Mouse (Mus musculus): ENCODE data around the gene Ppef2.
A peak's percentile ranks its signal among the peaks of the same experiment; 100 is the strongest.

Ppef2 gene

GRCm38 (mm10) chr5:92234939-92235557 is 21.0 kb downstream of the Ppef2 start:
- no peak for DNase-seq

- no peak for DNase-seq
Measured at GRCm38 (mm10) chr5:92233366-92233765, 22.7 kb downstream of the Ppef2 start.

- DNase-seq, result no peak
Measured at GRCm38 (mm10) chr5:92231836-92232235, 24.2 kb downstream of the Ppef2 start.

GRCm38 (mm10) chr5:92230306-92230705 is 25.8 kb downstream of the Ppef2 start:
- no peak for DNase-seq

GRCm38 (mm10) chr5:92229514-92229913 is 26.6 kb downstream of the Ppef2 start:
- no peak for DNase-seq

- DNase-seq, result no peak
Measured at GRCm38 (mm10) chr5:92228776-92229175, 27.3 kb downstream of the Ppef2 start.

- no peak for DNase-seq
Measured at GRCm38 (mm10) chr5:92227782-92228181, 28.3 kb downstream of the Ppef2 start.

- DNase-seq, result no peak
Measured at GRCm38 (mm10) chr5:92220287-92220902, 35.7 kb downstream of the Ppef2 start.

GRCm38 (mm10) chr5:92219826-92220225 is 36.3 kb downstream of the Ppef2 start:
- DNase-seq, result no peak

GRCm38 (mm10) chr5:92218915-92219793 is 36.9 kb downstream of the Ppef2 start:
- no peak for DNase-seq

GRCm38 (mm10) chr5:92215308-92215707 is 40.8 kb downstream of the Ppef2 start, which contains the start of gene U90926:
Gene U90926 (minus strand): TSS chr5:92215408.
- DNase-seq, result no peak

GRCm38 (mm10) chr5:92212231-92212630 is 43.8 kb downstream of the Ppef2 start:
- no peak for DNase-seq

GRCm38 (mm10) chr5:92210205-92210604 is 45.9 kb downstream of the Ppef2 start:
- DNase-seq, result no peak

GRCm38 (mm10) chr5:92206121-92206520 is 50.0 kb downstream of the Ppef2 start:
- DNase-seq, result no peak

- no peak for DNase-seq
Measured at GRCm38 (mm10) chr5:92205706-92206105, 50.4 kb downstream of the Ppef2 start.

- DNase-seq, result no peak
Measured at GRCm38 (mm10) chr5:92205184-92205583, 50.9 kb downstream of the Ppef2 start.

GRCm38 (mm10) chr5:92204162-92205036 is 51.7 kb downstream of the Ppef2 start:
- no peak for DNase-seq

- DNase-seq, result no peak
Measured at GRCm38 (mm10) chr5:92198266-92198665, 57.8 kb downstream of the Ppef2 start.

- no peak for DNase-seq
Measured at GRCm38 (mm10) chr5:92196895-92197811, 58.9 kb downstream of the Ppef2 start.

GRCm38 (mm10) chr5:92195716-92196115 is 60.4 kb downstream of the Ppef2 start:
- peak; percentile 61 for DNase-seq

GRCm38 (mm10) chr5:92188881-92189483 is 67.1 kb downstream of the Ppef2 start:
- no peak for DNase-seq

All from right cerebral cortex, postnatal 14 days (tissue).